Mouse (Mus musculus) forebrain, embryonic 12.5 days (tissue): Measurements from ENCODE around the gene Gjd3. TPM values are rescaled to one million over a fixed set of nuclear protein-coding genes. Genes with fewer than 3 reads are reported as not detected.

Experiments
- ATAC-seq: fragments of 200-750 bp; cut with Nextera tagmentation; 2 replicates; pipeline ENCODE4 v1.8.0; 2017; ENCODE audit warnings: moderate TSS enrichment; ENCODE audit not compliant: low FRiP score
- H3K27ac ChIP-seq: fragments of 300-500 bp; sonication (generic); 2 replicates; pipeline ENCODE4 v1.5.1; 2016; ENCODE audit warnings: mild to moderate bottlenecking
- H3K27me3 ChIP-seq: fragments of 300-500 bp; sonication (generic); 2 replicates; pipeline ENCODE4 v1.6.1; 2016; ENCODE audit warnings: mild to moderate bottlenecking
- H3K36me3 ChIP-seq: fragments of 300-500 bp; sonication (generic); replicated peaks from 2 replicates; pipeline ENCODE4 v1.6.1; 2016; ENCODE audit warnings: mild to moderate bottlenecking
- H3K4me1 ChIP-seq: fragments of 300-500 bp; sonication (generic); 2 replicates; pipeline ENCODE4 v1.6.1; 2016
- H3K4me2 ChIP-seq: fragments of 300-500 bp; sonication (generic); 2 replicates; pipeline ENCODE4 v1.6.1; 2016; ENCODE audit warnings: mild to moderate bottlenecking, moderate library complexity
- H3K4me3 ChIP-seq: fragments of 300-500 bp; sonication (generic); replicated peaks from 2 replicates; pipeline ENCODE4 v1.5.1; 2016; ENCODE audit warnings: mild to moderate bottlenecking
- H3K9ac ChIP-seq: fragments of 300-500 bp; sonication (generic); 2 replicates; pipeline ENCODE4 v1.6.1; 2016; ENCODE audit warnings: mild to moderate bottlenecking
- H3K9me3 ChIP-seq: fragments of 300-500 bp; sonication (generic); 2 replicates; pipeline ENCODE4 v1.6.1; 2016
- WGBS: fragments of 180-500 bp; shearing (Covaris S2); methylation state at CpG from one replicate; pipeline ENCODE4 v1.1.7; 2016; 5-methylcytosine and 5-hydroxymethylcytosine counted together
- polyA plus RNA-seq: library from polyadenylated mRNA; unstranded; fragments of >200 nt; fragmentation: Nextera tagmentation; extraction: Ambion mirVana; gene quantifications from 2 replicates; pipeline ENCODE4 v1.2.1, GENCODE M21; 2016

The Gjd3 gene
- polyA plus RNA-seq, 1 experiment from 2014 or later: 0.47 TPM

DNA sequence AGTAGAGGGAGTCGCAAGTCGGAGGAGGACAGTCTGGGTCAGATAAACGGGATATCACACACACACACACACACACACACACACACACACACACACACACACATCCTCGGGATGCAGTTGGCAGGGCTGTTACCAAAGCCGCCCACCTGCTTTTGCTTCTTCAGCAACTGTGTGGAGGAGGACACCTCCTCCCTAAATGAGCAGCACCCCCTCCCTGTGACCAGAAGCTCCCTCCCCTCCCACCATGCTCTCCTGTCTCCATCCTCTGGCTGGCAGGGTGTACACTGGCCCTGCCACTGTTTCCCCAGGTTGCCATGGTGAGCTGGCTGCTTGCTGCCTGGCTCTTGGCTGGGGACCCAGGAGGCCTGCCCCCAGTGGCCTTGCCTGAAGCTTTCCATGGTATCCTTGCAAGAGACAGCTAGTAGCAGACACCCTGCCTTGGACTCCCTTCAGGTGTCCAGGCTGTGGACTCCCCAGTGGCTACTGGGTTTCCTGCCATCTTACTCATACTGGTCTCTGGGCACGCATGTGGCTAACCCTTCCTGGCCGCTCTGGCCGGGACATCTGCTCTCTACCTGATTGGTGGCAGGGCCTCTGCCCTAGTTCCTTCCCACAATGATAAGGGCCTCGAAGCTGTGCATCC, 16.2 kb downstream of the Gjd3 start:
- 44% methylated on average over 9 of the region's 9 CpGs for WGBS
- Histone ChIP-seq H3K27ac (0 out of 2 replicates have a peak overlapping the region, but pooled peaks have one; percentile 46), H3K9me3 (no peaks in the 10 kb centered on the region), H3K27me3 (peaks cover 22% of the 10 kb centered on the region), H3K4me3 (no peak overlapping the region), H3K9ac (peak overlapping the region; percentile 30; the same call in 1 of the 2 replicates), H3K4me2 (peak overlapping the region; percentile 100), H3K4me1 (peaks cover 100% of the 10 kb centered on the region), H3K36me3 (0 out of 2 replicates have a peak, but pooled peaks cover 5% of the 10 kb centered on the region)
- 0 out of 2 replicates have a peak, but pooled peaks have one; percentile 17 for ATAC-seq

DNA sequence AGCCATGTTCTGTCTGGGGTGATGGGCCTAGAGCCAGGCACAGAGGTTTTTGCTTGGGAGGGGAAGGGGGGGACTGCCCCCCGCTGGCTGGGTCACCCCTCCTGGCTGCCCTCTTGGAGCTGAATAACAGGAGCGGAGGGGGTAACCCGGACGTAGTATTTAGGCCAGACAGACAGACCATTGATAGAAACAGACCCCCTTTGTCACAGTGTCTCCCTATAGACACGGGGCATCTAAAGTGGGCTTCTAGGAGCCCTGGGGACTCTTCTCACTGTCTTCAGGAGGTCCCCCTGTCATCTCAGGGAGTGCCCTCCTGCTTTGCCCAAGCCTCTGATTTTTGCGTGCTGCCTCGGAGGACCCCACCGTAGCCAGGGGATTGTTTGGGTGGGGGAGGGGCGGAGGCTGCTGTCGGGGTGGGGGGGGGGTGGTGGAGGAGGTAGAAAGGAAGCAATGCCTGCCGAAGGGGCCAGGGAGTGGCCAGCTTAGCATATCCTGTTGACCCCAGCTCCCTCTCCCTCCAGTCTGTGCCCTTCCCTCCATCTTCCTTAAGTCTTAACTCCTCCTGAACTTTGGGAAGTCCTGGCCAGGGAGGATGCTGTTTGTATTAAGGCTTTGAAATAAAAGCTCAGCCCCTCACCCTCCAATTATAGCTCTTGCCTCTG, 17.3 kb downstream of the Gjd3 start:
- H3K9ac ChIP-seq: peak overlapping the region; percentile 36
- H3K27ac ChIP-seq: peak overlapping the region; percentile 73; the same call in 1 of the 2 replicates
- ATAC-seq: no peak
- H3K4me1 ChIP-seq: peaks cover 100% of the 10 kb centered on the region
- peak overlapping the region; percentile 14; the same call in 1 of the 2 replicates for H3K4me3 ChIP-seq
- 0 out of 2 replicates have a peak, but pooled peaks cover 1% of the 10 kb centered on the region for H3K36me3 ChIP-seq
- no peaks in the 10 kb centered on the region for H3K9me3 ChIP-seq
- WGBS: 8% methylated on average over 9 of the region's 11 CpGs
- H3K4me2 ChIP-seq: peak overlapping the region; percentile 100
- H3K27me3 ChIP-seq: peaks cover 32% of the 10 kb centered on the region

- H3K9me3 ChIP-seq: no peaks in the 10 kb centered on the region
- peaks cover 100% of the 10 kb centered on the region for H3K4me1 ChIP-seq
- peak overlapping the region; percentile 14; the same call in 1 of the 2 replicates for H3K4me3 ChIP-seq
- peaks cover 32% of the 10 kb centered on the region for H3K27me3 ChIP-seq
- WGBS: 23% methylated on average over 15 of the region's 15 CpGs
- peak overlapping the region; percentile 100 for H3K4me2 ChIP-seq
- H3K36me3 ChIP-seq: no peaks in the 10 kb centered on the region
- no peak for ATAC-seq
- H3K27ac ChIP-seq: peak overlapping the region; percentile 73
- H3K9ac ChIP-seq: peak overlapping the region; percentile 36
Observed at GRCm38 (mm10) chr11:98964616-98965415, 18.0 kb downstream of the Gjd3 start.

DNA sequence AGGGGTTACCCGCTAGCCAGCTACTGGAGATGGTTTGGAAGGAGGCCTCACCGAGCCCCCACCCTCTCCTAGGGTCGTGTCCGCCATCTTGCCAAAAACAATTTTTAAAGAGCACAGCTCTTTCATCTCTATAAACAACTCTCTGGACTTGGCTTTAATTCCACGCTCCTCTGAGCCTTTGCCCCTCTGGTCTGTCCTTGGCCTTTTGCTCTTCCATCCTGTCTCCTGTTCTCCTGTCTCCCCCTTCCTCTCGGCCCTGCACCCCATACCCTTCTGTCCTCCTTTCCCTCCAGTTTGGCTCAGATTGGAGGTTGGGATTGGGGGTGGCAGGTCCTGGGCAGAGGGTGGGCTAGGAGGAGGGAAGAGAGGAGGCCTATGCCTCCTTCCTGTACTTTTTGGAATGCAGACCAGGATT, 18.6 kb downstream of the Gjd3 start:
- Histone ChIP-seq H3K27ac (peak overlapping the region; percentile 73), H3K36me3 (no peaks in the 10 kb centered on the region), H3K4me3 (peak overlapping the region; percentile 63; the same call in 1 of the 2 replicates), H3K4me2 (peak overlapping the region; percentile 100), H3K4me1 (peaks cover 100% of the 10 kb centered on the region), H3K9ac (peak overlapping the region; percentile 60), H3K27me3 (peaks cover 32% of the 10 kb centered on the region), H3K9me3 (no peaks in the 10 kb centered on the region)
- 26% methylated on average over 6 of the region's 6 CpGs for WGBS
- no peak for ATAC-seq

DNA sequence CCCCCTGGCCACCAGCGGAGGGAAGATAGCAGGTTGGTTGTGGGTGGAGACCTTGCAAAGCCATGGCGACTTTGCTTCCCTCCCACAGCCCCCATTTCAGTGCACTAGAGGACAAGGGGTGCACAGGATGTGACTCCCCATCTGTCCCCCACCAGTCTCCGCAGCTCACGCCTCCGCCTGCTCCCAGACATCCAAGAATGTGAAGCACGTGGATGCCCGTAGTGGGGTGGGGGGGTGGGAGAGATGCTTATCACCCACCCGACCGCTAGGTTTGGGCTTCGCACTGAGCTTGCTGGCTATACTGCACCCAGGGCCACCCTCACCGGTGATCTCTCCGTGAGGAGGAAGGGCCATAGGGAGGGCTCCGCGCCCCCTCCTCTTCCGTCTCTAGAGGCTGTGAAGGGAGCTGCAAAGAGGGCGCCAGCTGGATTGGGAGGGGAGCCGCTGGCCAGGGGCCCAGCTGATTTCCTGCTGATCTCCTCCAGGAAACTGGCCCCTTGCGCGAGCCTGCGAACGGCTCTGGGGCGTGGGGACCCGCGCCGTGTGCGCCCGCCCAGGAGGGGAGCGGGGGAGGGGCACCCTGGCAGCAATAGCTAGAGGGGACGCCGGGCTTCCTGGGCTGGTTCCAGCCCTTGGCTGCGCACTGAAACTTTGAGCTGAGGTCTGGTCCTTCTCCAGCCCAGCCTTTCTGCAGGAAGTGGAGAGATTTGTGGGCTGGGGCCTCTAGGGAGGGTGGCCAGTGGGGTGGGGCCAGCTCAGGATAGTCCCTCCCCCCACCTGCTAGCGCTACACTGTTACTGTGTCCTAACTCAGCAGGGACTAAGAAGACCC, 19.4 kb downstream of the Gjd3 start:
- Histone ChIP-seq H3K4me1 (peaks cover 96% of the 10 kb centered on the region), H3K4me3 (peak overlapping the region; percentile 63), H3K36me3 (no peaks in the 10 kb centered on the region), H3K9ac (peak overlapping the region; percentile 60), H3K27me3 (peaks cover 32% of the 10 kb centered on the region), H3K9me3 (no peaks in the 10 kb centered on the region), H3K27ac (peak overlapping the region; percentile 73), H3K4me2 (peak overlapping the region; percentile 100)
- ATAC-seq: peak; percentile 16; the same call in 1 of the 2 replicates
- under 1% methylated on average over 30 of the region's 32 CpGs for WGBS

DNA sequence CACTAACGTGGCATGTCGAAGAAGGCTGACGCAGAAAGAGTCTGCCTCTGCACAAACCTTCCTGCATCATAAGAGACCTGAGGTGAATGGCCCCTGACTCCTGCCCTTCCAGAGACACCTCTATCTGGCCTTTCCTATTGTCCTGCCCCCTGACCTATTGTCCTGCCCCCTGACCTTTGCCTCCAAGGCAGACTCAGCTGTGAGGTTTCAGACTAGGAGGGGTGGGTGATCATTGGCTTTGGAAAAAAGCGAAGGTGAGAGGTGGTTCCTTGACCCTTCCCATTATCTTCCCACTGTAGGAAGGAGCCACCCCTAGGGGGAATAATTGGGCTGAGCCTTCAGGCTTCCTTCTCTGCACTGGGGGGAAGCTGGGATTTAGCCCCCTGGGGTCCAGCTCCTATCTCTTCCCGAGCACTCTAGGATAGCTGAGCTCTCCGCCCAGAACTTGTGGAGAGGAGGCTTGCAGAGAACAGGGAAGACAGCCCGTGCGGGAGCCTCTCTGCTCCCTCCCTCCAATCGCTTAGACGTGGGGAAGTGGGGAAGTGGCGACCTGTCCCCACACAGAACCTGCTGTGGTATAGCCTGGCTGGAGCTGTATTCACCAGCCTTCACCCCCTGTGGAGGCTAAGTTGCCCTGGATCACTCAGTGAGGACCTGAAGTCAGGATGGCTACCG, 20.3 kb downstream of the Gjd3 start:
- H3K9ac ChIP-seq: peak overlapping the region; percentile 60; the same call in 1 of the 2 replicates
- H3K9me3 ChIP-seq: no peaks in the 10 kb centered on the region
- no peaks in the 10 kb centered on the region for H3K36me3 ChIP-seq
- 6% methylated on average over 12 of the region's 12 CpGs for WGBS
- no peak for ATAC-seq
- H3K4me2 ChIP-seq: peak overlapping the region; percentile 100
- peaks cover 87% of the 10 kb centered on the region for H3K4me1 ChIP-seq
- peak overlapping the region; percentile 63 for H3K4me3 ChIP-seq
- H3K27ac ChIP-seq: peak overlapping the region; percentile 46; the same call in 1 of the 2 replicates
- H3K27me3 ChIP-seq: peaks cover 32% of the 10 kb centered on the region

- Histone ChIP-seq H3K27ac (no peak overlapping the region), H3K9ac (no peak overlapping the region)
Observed at GRCm38 (mm10) chr11:98961766-98962165, 21.1 kb downstream of the Gjd3 start.

GRCm38 (mm10) chr11:98961051-98961592, 21.7 kb downstream of the Gjd3 start:
- Histone ChIP-seq H3K36me3 (no peaks in the 10 kb centered on the region), H3K4me2 (peak overlapping the region; percentile 100), H3K4me1 (peaks cover 73% of the 10 kb centered on the region), H3K9me3 (no peaks in the 10 kb centered on the region), H3K9ac (peak overlapping the region; percentile 71), H3K27ac (no peak overlapping the region), H3K27me3 (peaks cover 32% of the 10 kb centered on the region), H3K4me3 (peak overlapping the region; percentile 63)
- WGBS: 5% methylated on average over 18 of the region's 18 CpGs
- no peak for ATAC-seq

More at GRCm38 (mm10) chr11:98961766-98962165, 21.1 kb downstream of the Gjd3 start:
- peaks cover 32% of the 10 kb centered on the region for H3K27me3 ChIP-seq
- WGBS: 10% methylated on average over 8 of the region's 8 CpGs
- peak overlapping the region; percentile 63 for H3K4me3 ChIP-seq
- peaks cover 79% of the 10 kb centered on the region for H3K4me1 ChIP-seq
- H3K36me3 ChIP-seq: no peaks in the 10 kb centered on the region
- no peak for ATAC-seq
- H3K4me2 ChIP-seq: peak overlapping the region; percentile 100
- no peaks in the 10 kb centered on the region for H3K9me3 ChIP-seq

DNA sequence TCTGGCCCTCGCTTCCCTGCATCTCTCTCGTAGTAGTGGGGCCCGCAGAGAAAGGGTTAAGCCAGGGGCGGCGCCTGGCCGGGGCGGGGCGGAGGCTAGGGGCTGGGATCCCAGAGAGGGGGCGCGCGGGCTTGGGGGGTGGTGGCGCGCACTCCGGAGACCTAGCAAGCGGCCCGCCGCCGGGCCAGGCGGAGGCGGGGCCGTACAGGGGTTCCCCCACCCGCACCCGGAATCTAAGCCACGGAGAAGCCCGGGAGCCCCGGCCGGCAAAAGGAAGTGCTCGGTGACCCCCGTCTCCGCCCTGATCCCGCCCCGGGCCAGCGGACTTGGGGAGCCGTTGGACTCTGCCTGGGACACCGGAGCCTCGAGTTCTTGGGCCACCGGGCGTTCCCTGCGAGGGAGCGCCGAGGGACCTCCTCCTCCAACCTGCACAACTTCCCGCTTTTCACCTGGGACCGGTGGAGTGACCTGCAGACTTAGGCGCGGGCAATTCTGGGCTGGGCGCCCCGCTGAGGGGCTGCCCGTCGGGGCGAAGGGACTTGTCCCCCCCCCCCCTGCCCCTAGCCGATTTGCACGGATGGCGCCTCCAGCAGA, 22.4 kb downstream of the Gjd3 start:
- 1% methylated on average over 53 of the region's 53 CpGs for WGBS
- peak overlapping the region; percentile 71 for H3K9ac ChIP-seq
- H3K4me2 ChIP-seq: peak overlapping the region; percentile 100
- peak; percentile 36; the same call in 1 of the 2 replicates for ATAC-seq
- no peaks in the 10 kb centered on the region for H3K9me3 ChIP-seq
- H3K4me3 ChIP-seq: peak overlapping the region; percentile 63
- peaks cover 73% of the 10 kb centered on the region for H3K4me1 ChIP-seq
- H3K27me3 ChIP-seq: peaks cover 32% of the 10 kb centered on the region
- H3K36me3 ChIP-seq: no peaks in the 10 kb centered on the region
- peak overlapping the region; percentile 71; the same call in 1 of the 2 replicates for H3K27ac ChIP-seq

DNA sequence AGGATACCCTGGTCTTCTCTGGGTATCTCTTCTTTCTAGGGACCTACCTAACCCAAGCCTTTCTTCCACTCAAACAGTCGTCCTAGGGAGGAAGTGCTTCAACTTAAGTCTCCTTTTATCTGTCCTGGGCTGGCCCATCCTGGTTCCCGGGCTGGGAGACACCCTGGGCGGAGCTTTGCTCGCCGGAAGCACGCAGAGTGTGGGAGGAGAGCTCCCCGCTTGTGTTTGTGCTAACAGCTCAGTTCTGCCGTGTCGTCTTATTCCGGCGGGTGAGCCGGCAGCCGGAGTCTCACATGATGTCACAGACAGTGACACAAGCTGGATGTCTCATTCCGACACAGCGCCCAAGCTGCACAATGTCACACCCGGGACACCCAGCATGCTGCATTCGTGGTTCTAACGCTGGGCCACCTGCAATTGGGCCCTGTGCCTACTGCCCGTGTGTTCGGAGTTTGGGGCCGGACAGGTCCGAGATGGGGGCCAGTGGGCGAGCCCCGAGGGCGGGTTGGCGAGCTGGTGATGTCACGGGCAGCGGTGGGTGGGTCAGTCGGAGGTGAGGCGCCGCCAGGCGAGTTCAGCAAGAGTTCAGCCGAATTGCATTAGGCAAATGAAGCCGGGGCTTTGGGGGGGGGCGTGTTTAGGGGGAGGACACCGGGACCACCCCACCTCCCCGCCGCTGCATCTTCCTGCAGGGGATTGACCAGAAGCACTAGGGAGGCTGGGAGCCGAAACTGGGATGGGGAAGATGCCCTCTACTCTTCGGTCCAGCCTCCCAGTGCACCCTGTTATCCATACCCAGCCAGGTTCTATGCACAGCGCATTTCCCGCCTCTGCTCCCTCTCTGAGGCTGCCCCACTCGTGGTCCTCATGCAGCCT, 23.1 kb downstream of the Gjd3 start:
- Histone ChIP-seq H3K9me3 (no peaks in the 10 kb centered on the region), H3K4me2 (peak overlapping the region; percentile 100), H3K4me3 (peak overlapping the region; percentile 63), H3K27ac (peak overlapping the region; percentile 71), H3K4me1 (peaks cover 73% of the 10 kb centered on the region), H3K9ac (peak overlapping the region; percentile 71), H3K36me3 (no peaks in the 10 kb centered on the region), H3K27me3 (peaks cover 32% of the 10 kb centered on the region)
- peak; percentile 34 for ATAC-seq
- WGBS: under 1% methylated on average over 43 of the region's 43 CpGs
